Mouse (Mus musculus): ENCODE results near the gene Stxbp5.

The Stxbp5 gene

DNA sequence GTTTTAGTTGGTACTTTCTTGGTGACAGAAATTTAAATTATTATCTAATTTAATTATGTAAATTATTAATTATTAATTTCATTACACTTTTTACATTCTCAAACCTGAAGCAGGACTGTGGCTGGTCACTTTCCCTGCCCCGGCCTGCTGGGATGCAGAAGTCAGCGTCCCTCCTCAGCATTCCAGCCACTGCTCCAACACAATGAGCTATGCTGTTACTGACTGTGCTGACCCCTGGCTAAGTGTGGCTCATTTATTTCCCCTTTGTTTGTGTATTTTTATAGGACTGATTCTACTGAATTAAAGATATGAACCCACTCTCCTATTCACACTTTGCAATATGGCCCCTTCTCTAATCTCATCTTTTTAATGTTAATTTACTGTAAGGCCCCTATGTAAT is 43.0 kb downstream of the Stxbp5 start:
- DNase-seq (ENCODE audit: inconsistent ontology term), result no peak

- peak; percentile 46 for DNase-seq (ENCODE audit: inconsistent ontology term)
Measured at GRCm38 (mm10) chr10:9856792-9857191, 44.1 kb downstream of the Stxbp5 start.

- DNase-seq (ENCODE audit: inconsistent ontology term), result no peak
Measured at GRCm38 (mm10) chr10:9846408-9846807, 54.5 kb downstream of the Stxbp5 start.

DNA sequence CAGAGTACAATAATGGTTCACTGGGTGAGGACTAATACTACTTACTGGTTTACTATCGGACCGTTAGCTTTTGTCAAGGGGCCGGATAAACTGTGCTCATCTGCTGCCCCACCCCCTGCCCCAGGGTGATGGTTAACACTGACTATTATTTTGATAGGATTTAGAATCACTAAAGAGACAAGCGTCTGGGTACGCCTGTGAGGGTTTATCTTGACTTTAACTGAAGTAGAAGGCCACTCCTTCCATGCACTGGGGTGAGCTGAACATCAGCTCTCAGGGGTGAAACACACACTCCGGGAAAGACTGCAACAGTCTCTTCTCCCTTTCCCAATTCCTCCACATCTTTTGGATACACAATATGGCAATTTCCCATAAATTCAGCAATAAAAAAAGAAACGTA is 61.5 kb downstream of the Stxbp5 start:
- DNase-seq (ENCODE audit: inconsistent ontology term), result no peak

DNA sequence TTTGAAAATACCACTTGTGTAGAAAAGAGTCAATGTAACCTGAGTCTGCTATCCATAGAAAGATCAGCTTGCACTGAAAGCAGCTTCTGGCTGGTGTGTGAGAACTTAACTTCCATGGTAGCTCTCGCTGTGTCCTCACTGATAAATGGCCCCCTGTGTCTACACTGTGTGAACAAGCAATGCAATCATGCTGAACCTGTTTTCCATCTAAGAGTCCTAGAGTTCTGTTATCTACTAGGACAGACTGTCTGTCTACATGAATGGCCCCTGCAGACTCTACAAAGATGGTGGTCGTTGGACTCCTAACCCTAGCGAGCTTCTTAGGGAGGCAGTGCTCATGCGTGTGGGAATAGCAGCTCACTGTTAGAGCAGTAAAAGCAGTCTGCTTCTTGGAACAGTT is 65.9 kb downstream of the Stxbp5 start:
- no peak for DNase-seq (ENCODE audit: inconsistent ontology term)

GRCm38 (mm10) chr10:9832937-9833336 is 67.9 kb downstream of the Stxbp5 start:
- no peak for DNase-seq (ENCODE audit: inconsistent ontology term)

- no peak for DNase-seq (ENCODE audit: inconsistent ontology term)
Measured at GRCm38 (mm10) chr10:9829744-9830143, 71.1 kb downstream of the Stxbp5 start.

DNA sequence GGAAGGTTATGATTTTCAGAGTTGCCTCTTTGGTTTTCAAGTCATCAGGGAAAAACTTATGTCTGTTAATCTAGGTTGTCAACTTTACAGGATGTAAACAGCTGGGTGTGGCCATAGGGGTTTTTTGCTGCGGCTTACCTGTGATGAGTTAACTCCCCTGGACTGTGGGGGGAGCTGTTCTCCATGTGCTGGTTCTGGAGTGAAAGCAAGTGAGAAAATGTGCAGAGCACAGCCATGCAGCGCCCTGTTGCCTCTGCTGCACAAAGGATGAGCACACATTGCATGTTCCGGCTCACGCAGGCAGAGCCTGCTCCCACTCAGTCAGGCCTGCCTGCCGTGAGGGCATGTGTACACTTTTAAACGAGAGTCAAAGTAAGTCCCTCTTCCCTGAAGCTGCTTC is 79.6 kb downstream of the Stxbp5 start:
- no peak for DNase-seq (ENCODE audit: inconsistent ontology term)

- DNase-seq (ENCODE audit: inconsistent ontology term), result no peak
Measured at GRCm38 (mm10) chr10:9818574-9818973, 82.3 kb downstream of the Stxbp5 start.

- DNase-seq (ENCODE audit: inconsistent ontology term), result peak; percentile 36
Measured at GRCm38 (mm10) chr10:9813926-9814325, 87.0 kb downstream of the Stxbp5 start.

DNA sequence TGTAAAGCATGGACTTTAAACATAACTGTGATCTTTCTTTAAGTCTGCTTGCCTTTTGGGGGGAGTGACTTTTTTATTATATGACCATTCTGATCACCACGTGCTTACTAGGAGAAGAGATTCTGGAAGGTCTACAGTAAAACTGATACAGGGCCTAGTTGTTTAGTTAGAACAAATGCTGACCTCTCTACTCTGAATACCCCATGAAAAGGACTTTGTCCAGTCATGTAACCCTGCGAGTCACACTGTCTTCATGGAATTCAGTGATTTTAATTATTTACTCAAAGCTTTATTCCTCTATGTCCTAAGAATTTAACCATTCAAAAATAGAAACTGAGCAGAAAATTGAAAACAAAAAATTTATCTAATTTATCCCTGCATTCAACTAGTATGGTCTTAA is 93.3 kb downstream of the Stxbp5 start:
- DNase-seq (ENCODE audit: inconsistent ontology term), result no peak

DNA sequence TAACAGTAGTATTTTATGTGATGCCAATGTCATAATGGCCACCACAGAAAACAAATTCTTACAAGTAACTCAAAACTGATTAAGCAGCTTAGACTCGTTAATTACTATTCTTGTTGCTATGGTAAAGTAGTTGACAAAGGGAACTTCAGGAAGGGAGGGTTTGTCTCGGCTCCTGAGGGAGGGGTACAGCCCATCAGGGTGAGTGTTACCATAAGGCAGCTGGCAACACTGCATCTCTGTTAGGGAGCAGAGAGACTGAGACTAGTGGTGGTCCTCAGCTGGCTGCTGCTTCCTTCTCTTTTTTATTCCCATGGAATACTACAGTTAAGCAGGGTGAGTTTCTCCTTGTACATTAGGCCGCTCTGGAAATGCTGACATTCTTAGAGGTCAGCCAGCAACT is 95.5 kb downstream of the Stxbp5 start:
- no peak for DNase-seq (ENCODE audit: inconsistent ontology term)

- no peak for DNase-seq (ENCODE audit: inconsistent ontology term)
Measured at GRCm38 (mm10) chr10:9803126-9803525, 97.8 kb downstream of the Stxbp5 start.

GRCm38 (mm10) chr10:9801571-9801970 is 99.3 kb downstream of the Stxbp5 start:
- DNase-seq (ENCODE audit: inconsistent ontology term), result no peak

GRCm38 (mm10) chr10:9799085-9799484 is 101.8 kb downstream of the Stxbp5 start:
- no peak for DNase-seq (ENCODE audit: inconsistent ontology term)

DNA sequence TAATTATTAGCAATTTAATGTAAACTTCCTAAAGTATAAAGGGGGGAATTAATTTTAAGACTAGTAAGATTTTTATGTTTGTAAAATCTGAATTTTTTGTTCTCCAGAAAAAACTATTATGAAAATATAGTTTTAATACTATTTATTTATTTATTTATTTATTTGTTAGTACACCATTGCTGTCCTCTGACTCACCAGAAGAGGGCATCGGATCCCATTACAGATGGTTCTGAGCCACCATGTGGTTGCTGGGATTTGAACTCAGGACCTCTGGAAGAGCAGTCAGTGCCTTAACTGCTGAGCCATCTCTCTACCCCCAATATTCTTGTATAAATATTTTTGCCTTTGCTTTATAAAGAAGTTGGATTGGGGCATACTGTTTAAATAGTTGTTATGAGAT is 104.5 kb downstream of the Stxbp5 start:
- no peak for DNase-seq (ENCODE audit: inconsistent ontology term)

GRCm38 (mm10) chr10:9794429-9794828 is 106.5 kb downstream of the Stxbp5 start:
- no peak for DNase-seq (ENCODE audit: inconsistent ontology term)

GRCm38 (mm10) chr10:9790947-9791346 is 109.9 kb downstream of the Stxbp5 start:
- DNase-seq (ENCODE audit: inconsistent ontology term), result no peak

- DNase-seq (ENCODE audit: inconsistent ontology term), result no peak
Measured at GRCm38 (mm10) chr10:9786461-9786860, 114.4 kb downstream of the Stxbp5 start.

GRCm38 (mm10) chr10:9785651-9786050 is 115.2 kb downstream of the Stxbp5 start:
- no peak for DNase-seq (ENCODE audit: inconsistent ontology term)

DNA sequence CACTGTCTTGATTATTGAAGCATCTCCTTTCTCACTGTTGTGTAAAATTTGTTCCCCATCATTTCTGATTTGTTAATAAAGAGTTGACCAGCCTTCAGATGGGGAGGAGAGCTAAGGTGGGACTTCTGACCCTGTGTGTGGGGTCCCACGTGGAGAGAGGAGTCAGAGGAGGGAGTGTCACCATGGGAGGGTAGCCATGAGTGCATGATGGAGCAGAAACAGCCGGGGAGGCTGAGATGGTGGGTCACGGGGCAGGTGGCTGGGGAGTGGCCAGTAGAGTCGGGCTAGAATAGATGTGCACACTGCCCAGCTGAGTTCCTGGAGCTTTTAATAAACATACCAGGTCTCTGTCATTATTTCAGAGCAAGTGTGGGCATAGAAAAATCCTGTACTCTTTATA is 121.0 kb downstream of the Stxbp5 start:
- no peak for DNase-seq (ENCODE audit: inconsistent ontology term)

- no peak for DNase-seq (ENCODE audit: inconsistent ontology term)
Measured at GRCm38 (mm10) chr10:9770261-9770660, 130.6 kb downstream of the Stxbp5 start.

GRCm38 (mm10) chr10:9763831-9764230 is 137.0 kb downstream of the Stxbp5 start:
- DNase-seq (ENCODE audit: inconsistent ontology term), result no peak

GRCm38 (mm10) chr10:9760264-9760663 is 140.6 kb downstream of the Stxbp5 start:
- no peak for DNase-seq (ENCODE audit: inconsistent ontology term)

DNA sequence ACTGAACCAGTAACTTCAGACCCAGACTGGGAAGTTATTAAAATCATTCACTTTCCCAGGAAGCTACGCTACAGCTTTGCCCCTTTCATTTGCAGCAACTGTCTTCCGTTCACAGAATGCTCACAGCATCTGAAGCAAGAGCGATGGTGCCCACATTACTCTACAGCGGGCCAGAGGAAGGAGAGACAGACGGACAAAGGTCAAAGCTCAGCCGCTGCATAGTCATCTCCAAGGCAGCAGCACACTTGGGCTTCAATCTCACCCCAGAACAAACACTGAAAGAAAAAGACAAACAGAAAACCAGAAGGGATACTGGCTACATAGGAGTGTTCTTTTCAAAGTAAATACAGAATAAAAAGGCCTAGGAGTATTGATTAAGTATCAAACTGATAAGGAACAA is 144.3 kb downstream of the Stxbp5 start:
- no peak for DNase-seq (ENCODE audit: inconsistent ontology term)

All from Muller cell, postnatal 12 days (primary cell).